Mouse (Mus musculus): Measurements from ENCODE around the gene Cryga. TPM values are rescaled to one million over a fixed set of nuclear protein-coding genes. Genes with fewer than 3 reads are reported as not detected.
"Not testable (repeated sequence)": the region's sequence is repeated elsewhere in the genome, so short reads cannot be mapped to it uniquely, and the experiment has no call there.

The Cryga gene
- total RNA-seq, 1 experiment from 2014 or later: not detected

DNA sequence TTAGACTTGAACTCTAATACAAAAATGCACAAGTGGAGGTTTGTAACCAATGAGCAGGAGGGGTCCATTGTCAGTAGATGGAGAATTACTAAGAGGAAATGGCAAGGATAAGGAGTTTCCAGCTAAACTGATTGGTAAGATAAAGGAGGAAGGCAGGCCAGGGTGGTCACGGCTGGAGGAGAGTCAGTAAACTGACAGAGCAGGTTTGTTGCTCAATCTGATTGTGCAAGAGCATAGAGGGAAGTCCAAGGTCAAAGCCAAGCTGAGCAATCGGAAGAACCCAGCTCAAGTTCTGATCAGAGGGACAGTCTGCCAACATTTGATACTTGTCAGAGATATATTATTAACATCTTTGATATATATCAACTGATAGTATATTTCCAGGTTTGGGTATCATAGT is 12.8 kb downstream of the Cryga start:
- peak; percentile 42 for DNase-seq

DNA sequence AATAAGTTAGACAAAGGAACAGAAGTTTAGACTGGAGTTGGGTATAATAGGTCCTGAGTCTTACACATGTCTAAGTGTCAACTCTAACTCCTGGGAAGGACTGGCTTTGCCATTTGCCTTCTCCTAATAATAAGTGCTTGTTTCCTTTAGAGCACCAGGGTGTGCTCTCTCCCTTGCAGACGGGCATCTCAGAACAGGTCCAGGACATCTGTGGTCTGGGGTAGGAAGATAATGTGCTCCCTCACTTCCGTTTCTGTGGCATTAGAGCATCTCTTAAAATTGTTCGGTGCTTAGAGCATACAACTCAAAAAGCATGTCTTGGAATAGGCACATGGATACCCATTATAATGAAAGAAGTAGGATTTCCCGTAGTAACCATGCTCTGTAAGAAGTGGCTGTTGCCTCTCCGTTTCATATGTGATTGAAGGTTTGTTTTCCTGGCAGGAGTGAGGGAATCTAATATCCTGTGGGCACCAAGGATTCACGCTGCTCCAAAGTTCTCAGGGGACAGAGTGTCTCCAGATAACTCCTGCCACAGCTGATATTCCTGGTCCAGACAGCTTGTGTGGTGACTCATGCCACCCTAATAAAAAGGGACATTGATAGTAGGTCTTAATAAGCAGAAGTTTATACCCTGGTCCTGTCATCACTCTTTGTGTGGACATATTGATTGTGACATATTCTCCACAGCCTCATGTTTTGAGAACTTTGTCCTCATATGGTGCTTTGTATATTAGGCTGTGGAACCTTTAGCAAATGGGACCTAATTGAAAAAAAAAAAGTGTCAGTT is 14.4 kb downstream of the Cryga start:
- no peak for DNase-seq

DNA sequence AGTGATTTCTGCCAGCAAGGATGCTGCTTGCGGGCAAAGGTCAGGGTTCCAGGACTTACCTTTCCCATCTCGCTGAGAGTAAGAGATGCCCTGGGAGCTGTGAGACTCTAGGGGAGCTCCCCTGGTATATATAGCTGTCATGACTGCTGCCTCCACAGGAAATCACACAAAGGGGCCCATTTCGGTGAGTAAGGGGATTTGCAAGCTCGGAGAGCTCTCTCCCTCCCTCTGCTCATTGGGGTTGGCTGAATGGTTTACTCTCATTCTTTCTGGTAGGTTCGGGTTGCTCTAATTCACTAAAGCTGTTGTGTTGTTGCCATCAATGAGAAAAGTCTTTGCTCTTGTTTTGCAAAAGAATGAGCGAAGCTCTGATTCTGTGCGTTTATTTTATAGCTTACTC is 21.0 kb downstream of the Cryga start, which contains the start of gene Crygb:
Gene Crygb, minus strand, starts transcription at position 101 of the 400 bp plus-strand sequence.
- no peak for DNase-seq

DNA sequence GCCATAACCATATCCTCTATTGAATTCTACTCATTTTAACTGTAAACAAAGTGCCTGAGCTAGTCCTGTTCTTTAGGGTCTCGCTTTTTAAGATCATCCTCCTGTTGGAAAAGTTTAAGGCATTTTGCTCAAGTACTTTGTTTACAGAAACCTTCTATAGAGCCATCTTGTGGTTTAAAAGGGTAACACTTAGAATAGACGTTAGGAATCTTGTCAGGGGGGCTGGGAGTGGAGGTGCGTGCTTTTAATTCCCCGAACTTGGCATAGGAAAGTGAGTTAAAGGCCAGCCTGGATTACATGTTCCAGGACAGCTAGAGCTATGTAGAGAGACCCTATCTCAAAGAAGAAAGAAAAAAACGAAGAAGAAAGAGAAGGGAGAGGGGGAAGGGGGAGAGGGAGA is 27.6 kb downstream of the Cryga start:
- no peak for DNase-seq

DNA sequence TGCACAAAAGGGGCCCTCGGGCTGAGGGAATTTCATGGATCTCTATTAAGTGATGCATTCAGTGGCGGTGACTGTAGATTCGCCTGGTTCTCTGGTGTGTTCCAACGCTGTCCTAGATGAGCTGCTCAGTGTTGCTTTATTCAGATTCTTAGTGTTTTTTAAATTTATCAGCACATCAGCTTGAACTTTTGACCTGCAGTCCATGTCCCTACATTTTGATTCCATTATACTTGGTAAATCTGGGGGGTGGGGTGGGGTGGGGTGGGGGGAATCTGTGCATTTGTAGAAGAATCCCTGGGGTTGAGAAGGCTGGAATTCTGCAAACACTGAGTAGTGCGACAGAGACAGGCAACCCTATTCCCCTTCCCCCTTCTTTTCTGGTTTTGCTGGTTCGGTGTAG is 29.6 kb downstream of the Cryga start, which contains the start of gene Crygc:
Gene Crygc, minus strand, starts transcription at position 101 of the 400 bp plus-strand sequence.
- no peak for DNase-seq

DNA sequence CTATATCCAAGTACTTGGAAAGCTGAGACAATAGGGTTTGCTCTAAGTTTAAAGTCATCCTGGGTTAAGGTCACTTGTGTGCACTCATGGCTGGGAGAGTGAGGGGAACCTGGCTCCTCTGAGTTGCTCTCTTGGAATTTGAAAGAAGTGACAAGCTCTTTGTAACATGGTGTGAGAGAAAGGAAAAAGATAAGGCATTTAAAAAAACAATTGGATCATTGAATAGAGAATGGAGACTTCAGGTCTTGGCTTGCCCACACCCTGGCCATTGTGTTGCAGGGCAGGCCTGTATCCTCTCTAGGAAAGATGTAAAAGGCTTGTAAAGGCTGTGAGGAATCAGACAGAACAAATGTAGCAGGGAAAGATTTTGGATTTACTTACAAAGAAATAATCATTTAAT is 35.3 kb downstream of the Cryga start:
- no peak for DNase-seq

DNA sequence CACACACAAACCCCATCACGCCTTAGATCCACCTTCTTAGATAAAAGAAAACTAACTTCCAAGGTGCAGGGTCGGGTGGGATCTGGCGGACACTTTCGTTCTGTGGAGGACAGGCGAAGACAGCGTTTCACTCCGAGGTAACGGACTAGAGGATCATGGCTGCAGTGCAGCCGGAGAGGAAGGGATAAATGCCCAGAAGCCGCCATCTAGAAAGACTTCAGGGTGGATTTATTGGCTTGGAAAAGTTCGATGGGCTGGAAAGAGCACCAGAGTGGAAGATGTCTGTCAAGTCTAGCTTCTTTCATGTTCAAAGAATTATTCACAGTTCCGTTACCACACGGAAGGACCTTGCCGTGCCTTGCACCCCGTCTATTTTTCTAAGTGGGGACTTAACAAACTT is 39.0 kb downstream of the Cryga start:
- DNase-seq: no peak

DNA sequence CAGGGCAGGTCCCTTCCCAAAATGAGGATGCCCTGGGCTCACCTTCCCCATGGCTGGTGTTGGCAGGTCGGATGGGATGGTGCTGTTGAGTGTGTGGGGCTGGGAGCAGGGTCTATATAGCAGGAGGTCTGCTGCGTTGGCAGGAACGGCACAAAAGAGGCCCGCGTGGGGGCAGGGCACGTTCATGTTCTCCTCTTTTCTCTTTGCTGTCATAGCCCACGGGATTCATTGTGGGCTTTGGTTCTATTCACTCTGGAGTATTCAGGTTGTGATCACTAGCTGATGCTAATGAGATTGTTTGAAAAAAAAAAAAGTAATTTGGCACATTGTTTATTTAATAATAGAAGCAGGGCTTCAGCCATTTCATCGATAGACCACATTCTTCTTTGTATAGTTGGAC is 39.8 kb downstream of the Cryga start, which contains the start of gene Crygd:
Gene Crygd, minus strand, starts transcription at position 101 of the 400 bp plus-strand sequence.
- no peak for DNase-seq

DNA sequence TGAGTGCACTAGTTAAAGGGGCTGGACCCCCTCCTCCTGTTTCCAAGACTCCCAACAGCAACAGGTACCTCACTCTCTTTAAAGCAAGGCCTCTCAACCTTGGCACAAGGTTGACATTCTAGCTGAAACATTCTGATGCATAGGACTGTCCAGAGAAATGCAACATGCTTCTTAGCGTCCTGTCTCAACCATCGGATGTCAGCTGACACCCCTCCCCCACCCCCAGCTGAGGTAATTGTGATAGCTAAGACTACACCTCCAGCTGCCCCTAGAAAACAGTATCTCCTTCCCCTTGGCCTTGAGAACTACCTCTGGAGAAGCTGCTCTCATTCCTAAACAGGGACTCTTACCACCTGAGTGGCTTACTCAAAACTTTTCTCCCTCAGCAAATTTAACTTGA is 51.0 kb downstream of the Cryga start:
- DNase-seq: no peak

DNA sequence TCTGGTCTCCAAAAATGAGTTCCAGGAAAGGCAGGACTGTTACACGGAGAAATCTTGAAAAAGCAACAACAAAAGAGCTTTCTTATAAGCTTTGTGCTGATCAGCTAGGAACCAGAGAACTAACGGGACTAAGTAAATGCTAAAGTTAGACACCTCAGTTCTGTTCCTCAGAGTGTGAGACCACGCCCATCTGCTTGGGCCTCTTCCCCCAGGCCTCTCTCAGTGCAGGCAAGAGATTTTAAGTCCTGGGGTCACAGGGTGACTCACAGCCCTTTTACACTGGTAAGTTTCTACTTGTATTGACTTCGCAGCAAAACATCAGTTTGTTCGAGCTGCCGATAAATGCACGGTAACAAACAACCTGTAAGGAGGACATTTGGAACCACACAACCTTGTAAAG is 51.5 kb downstream of the Cryga start:
- DNase-seq: no peak

DNA sequence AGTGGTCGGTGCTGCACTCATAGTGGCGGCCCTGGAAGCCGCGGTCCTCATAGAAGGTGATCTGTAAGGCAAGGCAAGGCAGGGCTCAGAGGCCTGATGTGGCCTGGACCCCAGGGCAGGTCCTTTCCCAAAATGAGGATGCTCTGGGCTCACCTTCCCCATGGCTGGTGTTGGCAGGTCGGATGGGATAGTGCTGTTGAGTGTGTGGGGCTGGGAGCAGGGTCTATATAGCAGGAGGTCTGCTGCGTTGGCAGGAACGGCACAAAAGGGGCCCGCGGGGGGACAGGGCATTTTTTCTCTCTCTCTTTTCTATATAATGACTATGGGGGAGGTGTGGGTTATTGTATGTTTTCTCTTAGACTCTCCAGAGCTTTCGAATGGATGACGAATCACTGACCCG is 52.2 kb downstream of the Cryga start, which contains the start of gene Cryge:
Gene Cryge, minus strand, starts transcription at position 198 of the 400 bp plus-strand sequence.
- DNase-seq: not testable (repeated sequence)

Other genes starting within 250 kb of the Cryga start
- gene Plekhm3, start 146.5 kb downstream of the Cryga start, total RNA-seq (2021): 20.7 and 23.6 TPM in 2 replicates
- 1,366 and 2,446 TPM in 2 replicates for gene Akr1cl, start 70.6 kb downstream of the Cryga start, total RNA-seq (2021)
- gene Cryge, start 52.2 kb downstream of the Cryga start, total RNA-seq (2021): 0.49 TPM in 1 of 2 replicates, not detected in the other
- gene Crygd, start 39.9 kb downstream of the Cryga start, total RNA-seq (2021): not detected in 2 replicates
- gene Crygc, start 29.7 kb downstream of the Cryga start, total RNA-seq (2021): not detected in 2 replicates
- gene Crygb, start 21.1 kb downstream of the Cryga start, total RNA-seq (2021): not detected in 2 replicates
- gene Gm28845, start 16.2 kb upstream of the Cryga start, total RNA-seq (2021): not detected in 2 replicates
- not detected in 2 replicates for gene D630023F18Rik, start 19.8 kb upstream of the Cryga start, total RNA-seq (2021)
- 698 and 945 TPM in 2 replicates for gene Idh1, start 83.1 kb upstream of the Cryga start, total RNA-seq (2021)
- gene Pikfyve, start 83.3 kb upstream of the Cryga start, total RNA-seq (2021): 33.8 and 36.8 TPM in 2 replicates
- gene Pth2r, start 178.7 kb upstream of the Cryga start, total RNA-seq (2021): not detected in 2 replicates

Data from adrenal gland, postnatal 25 days (tissue).